Mouse (Mus musculus) C2C12 (cell line): Measurements from ENCODE around the gene Bbs7.

Source experiments
- CTCF ChIP-seq: IDR thresholded peaks from one replicate; pipeline ENCODE4 v1.5.1; 2011; ENCODE audit not compliant: control insufficient read depth, insufficient read depth, insufficient read length
- MAX ChIP-seq: IDR thresholded peaks from one replicate; pipeline ENCODE4 v1.6.1; 2011; ENCODE audit warnings: mild to moderate bottlenecking, control low read depth

- TF ChIP-seq MAX (no peak), CTCF (no peak)
These were observed 81.2 kb downstream of the Bbs7 start for GRCm38 (mm10) chr3:36531979-36532542.
